Mouse (Mus musculus): Measurements from ENCODE around the gene Cpne8.
"Not testable (repeated sequence)": the region's sequence is repeated elsewhere in the genome, so short reads cannot be mapped to it uniquely, and the experiment has no call there.

The Cpne8 gene

GRCm38 (mm10) chr15:90490186-90490585, 189.0 kb downstream of the Cpne8 start:
- no peak for DNase-seq (ENCODE audit: low read depth, low spot score)

- DNase-seq (ENCODE audit: low read depth, low spot score): not testable (repeated sequence)
Observed at GRCm38 (mm10) chr15:90470561-90470960, 208.7 kb downstream of the Cpne8 start.

- DNase-seq (ENCODE audit: low read depth, low spot score): no peak
Observed at GRCm38 (mm10) chr15:90463281-90463680, 216.0 kb downstream of the Cpne8 start.

- no peak for DNase-seq (ENCODE audit: low read depth, low spot score)
Observed at GRCm38 (mm10) chr15:90446076-90446475, 233.2 kb downstream of the Cpne8 start.
